Mouse (Mus musculus) CH12.LX (cell line): Measurements from ENCODE around the gene Lrrc73. TPM values are rescaled to one million over a fixed set of nuclear protein-coding genes. Genes with fewer than 3 reads are reported as not detected.

Experiments
- DNase-seq: peaks from one replicate; pipeline ENCODE4 v3.0.0-alpha.2; 2013; ENCODE audit errors: extremely low read depth
- H3K27ac ChIP-seq: 2 replicates; pipeline ENCODE4 v1.5.1; 2012; ENCODE audit warnings: low read depth, mild to moderate bottlenecking, control low read depth, moderate library complexity; ENCODE audit not compliant: insufficient read depth
- H3K27me3 ChIP-seq: replicated peaks from 2 replicates; pipeline ENCODE3; 2012; ENCODE audit warnings: inconsistent platforms
- H3K36me3 ChIP-seq, 2 experiments: replicated peaks in 1 of 2; 2 replicates each; pipeline versions ENCODE3 to v1.6.1; 2012; ENCODE audit warnings: inconsistent platforms in 1 of 2, low read length in 1 of 2, mild to moderate bottlenecking in 1 of 2, mixed read lengths in 1 of 2, moderate library complexity in 1 of 2; ENCODE audit not compliant: control insufficient read depth in 1 of 2, insufficient read depth in 1 of 2
- H3K4me1 ChIP-seq, 2 experiments: 2 replicates each; pipeline ENCODE4 v1.6.1; 2012; ENCODE audit warnings: inconsistent platforms in 1 of 2, moderate library complexity in 1 of 2; ENCODE audit not compliant: insufficient read depth in 2 of 2, control insufficient read depth in 1 of 2
- H3K4me2 ChIP-seq: 2 replicates; pipeline ENCODE4 v1.6.1; 2012; ENCODE audit warnings: low read depth, mild to moderate bottlenecking, control low read depth; ENCODE audit not compliant: poor library complexity, insufficient read depth, severe bottlenecking
- H3K4me3 ChIP-seq, 3 experiments: fragments of 150-350 bp in 1 of 3; sonication (generic) in 1 of 3; replicated peaks in 1 of 3; 2 replicates each; pipeline versions ENCODE3 to v1.5.1; 2011 to 2012; ENCODE audit warnings: low read depth in 2 of 3, low read length in 2 of 3, mild to moderate bottlenecking in 2 of 3, moderate library complexity in 2 of 3, control low read depth in 1 of 3, improper control_type of control experiment in 1 of 3, inconsistent platforms in 1 of 3, mixed read lengths in 1 of 3; ENCODE audit not compliant: poor library complexity in 1 of 3
- H3K79me2 ChIP-seq: replicated peaks from 2 replicates; pipeline ENCODE4 v1.6.1; 2012; ENCODE audit warnings: mild to moderate bottlenecking, moderate library complexity; ENCODE audit not compliant: control insufficient read depth, poor library complexity, insufficient read depth, severe bottlenecking; ENCODE audit errors: extremely low read depth
- H3K9ac ChIP-seq: 2 replicates; pipeline ENCODE4 v1.6.1; 2012; ENCODE audit warnings: low read depth, mild to moderate bottlenecking, control low read depth, moderate library complexity; ENCODE audit not compliant: insufficient read depth
- H3K9me3 ChIP-seq: replicated peaks from 2 replicates; pipeline ENCODE3; 2012; ENCODE audit warnings: low read length, inconsistent platforms, mixed read lengths
- BHLHE40 ChIP-seq: IDR thresholded peaks from 2 replicates; pipeline ENCODE4 v1.6.1; 2011; ENCODE audit warnings: mild to moderate bottlenecking, low read depth, low read length, improper control_type of control experiment
- CTCF ChIP-seq, 2 experiments: IDR thresholded peaks in 1 of 2; conservative IDR thresholded peaks in 1 of 2; 2 replicates each; pipeline ENCODE4 v1.5.1; 2011 to 2012; ENCODE audit warnings: low read depth in 2 of 2, low read length in 2 of 2, improper control_type of control experiment in 1 of 2, inconsistent platforms in 1 of 2, mild to moderate bottlenecking in 1 of 2, moderate library complexity in 1 of 2
- E2F4 ChIP-seq: IDR thresholded peaks from 2 replicates; pipeline ENCODE4 v1.6.1; 2011; ENCODE audit warnings: low read depth, low read length, improper control_type of control experiment; ENCODE audit not compliant: insufficient replicate concordance
- ELF1 ChIP-seq: IDR thresholded peaks from 2 replicates; pipeline ENCODE4 v1.6.1; 2014; ENCODE audit warnings: low read depth, mild to moderate bottlenecking, inconsistent platforms, low read length, improper control_type of control experiment
- GABPA ChIP-seq: IDR thresholded peaks from 2 replicates; pipeline ENCODE4 v1.6.1; 2012; ENCODE audit warnings: low read depth, low read length, improper control_type of control experiment, inconsistent platforms; ENCODE audit not compliant: insufficient replicate concordance
- MAFK ChIP-seq: IDR thresholded peaks from 2 replicates; pipeline ENCODE4 v1.6.1; 2011; ENCODE audit warnings: low read length, improper control_type of control experiment; ENCODE audit not compliant: insufficient replicate concordance
- MAX ChIP-seq: IDR thresholded peaks from 2 replicates; pipeline ENCODE4 v1.6.1; 2011; ENCODE audit warnings: low read length, improper control_type of control experiment
- MXI1 ChIP-seq: IDR thresholded peaks from 2 replicates; pipeline ENCODE4 v1.6.1; 2011; ENCODE audit warnings: mild to moderate bottlenecking, low read depth, low read length, improper control_type of control experiment
- MYC ChIP-seq: IDR thresholded peaks from 2 replicates; pipeline ENCODE4 v1.6.1; 2011; ENCODE audit warnings: low read depth, mild to moderate bottlenecking, improper control_type of control experiment, low read length
- NRF1 ChIP-seq: IDR thresholded peaks from 2 replicates; pipeline ENCODE4 v1.6.1; 2014; ENCODE audit warnings: low read depth, mild to moderate bottlenecking, inconsistent platforms, low read length, improper control_type of control experiment, moderate library complexity
- PAX5 ChIP-seq: IDR thresholded peaks from 2 replicates; pipeline ENCODE4 v1.6.1; 2012; ENCODE audit warnings: low read length, inconsistent platforms, mixed read lengths
- POLR2A ChIP-seq: IDR thresholded peaks from 2 replicates; pipeline ENCODE4 v1.6.1; 2011; ENCODE audit warnings: low read depth, mild to moderate bottlenecking, improper control_type of control experiment, low read length
- POLR2AphosphoS2 ChIP-seq: IDR thresholded peaks from 2 replicates; pipeline ENCODE4 v1.6.1; 2011; ENCODE audit warnings: low read depth, low read length, improper control_type of control experiment
- RAD21 ChIP-seq: IDR thresholded peaks from 2 replicates; pipeline ENCODE4 v1.6.1; 2011; ENCODE audit warnings: low read depth, mild to moderate bottlenecking, low read length, improper control_type of control experiment, moderate library complexity
- RCOR1 ChIP-seq: conservative IDR thresholded peaks from 2 replicates; pipeline ENCODE4 v1.6.1; 2012; ENCODE audit warnings: low read depth, mild to moderate bottlenecking, inconsistent platforms, low read length, improper control_type of control experiment
- SMC3 ChIP-seq: IDR thresholded peaks from 2 replicates; pipeline ENCODE4 v1.6.1; 2011; ENCODE audit warnings: low read depth, low read length, improper control_type of control experiment
- ZKSCAN1 ChIP-seq: IDR thresholded peaks from 2 replicates; pipeline ENCODE4 v1.6.1; 2012; ENCODE audit warnings: low read depth, inconsistent platforms, low read length, improper control_type of control experiment, borderline replicate concordance
- ZMIZ1 ChIP-seq: IDR thresholded peaks from 2 replicates; pipeline ENCODE4 v1.6.1; 2012; ENCODE audit warnings: low read depth, mild to moderate bottlenecking, inconsistent platforms, low read length, improper control_type of control experiment
- ZNF384 ChIP-seq: IDR thresholded peaks from 2 replicates; pipeline ENCODE4 v1.6.1; 2012; ENCODE audit warnings: low read depth, low read length, improper control_type of control experiment, inconsistent platforms
- dilution Hi-C: fragments of 300-500 bp; cut with MboI; formaldehyde crosslinking; loops from 2 replicates; pipeline ENCODE4 v1.14.3; 2020; ENCODE audit warnings: low sequenced_read_pairs; ENCODE audit not compliant: extremely low pct_unique_long_range_greater_than_20kb, extremely low pct_ligation_motif_present
- in situ Hi-C: fragments of 300-500 bp; cut with MboI; formaldehyde crosslinking; loops from 3 replicates; pipeline ENCODE4 v1.14.3; 2019; ENCODE audit warnings: low sequenced_read_pairs, low pct_ligation_motif_present, low pct_unique_long_range_greater_than_20kb, mixed read lengths
- polyA plus RNA-seq: library from polyadenylated mRNA; unstranded; fragments of >175 nt; gene quantifications from 2 replicates; pipeline ENCODE4 v1.2.1, GENCODE M21; 2012; ENCODE audit warnings: low read depth; ENCODE audit not compliant: insufficient read length
- total RNA-seq, 2 experiments: library from RNA; depleted of rRNA; stranded (reverse); fragments of 300-350 nt in 1 of 2; fragments of >200 nt in 1 of 2; gene quantifications; 2 replicates each; pipeline ENCODE4 v1.2.3; 2012 to 2014

The Lrrc73 gene
- total and polyA plus RNA-seq, 3 experiments: 1.8 to 4.0 (median 3.6) TPM

DNA sequence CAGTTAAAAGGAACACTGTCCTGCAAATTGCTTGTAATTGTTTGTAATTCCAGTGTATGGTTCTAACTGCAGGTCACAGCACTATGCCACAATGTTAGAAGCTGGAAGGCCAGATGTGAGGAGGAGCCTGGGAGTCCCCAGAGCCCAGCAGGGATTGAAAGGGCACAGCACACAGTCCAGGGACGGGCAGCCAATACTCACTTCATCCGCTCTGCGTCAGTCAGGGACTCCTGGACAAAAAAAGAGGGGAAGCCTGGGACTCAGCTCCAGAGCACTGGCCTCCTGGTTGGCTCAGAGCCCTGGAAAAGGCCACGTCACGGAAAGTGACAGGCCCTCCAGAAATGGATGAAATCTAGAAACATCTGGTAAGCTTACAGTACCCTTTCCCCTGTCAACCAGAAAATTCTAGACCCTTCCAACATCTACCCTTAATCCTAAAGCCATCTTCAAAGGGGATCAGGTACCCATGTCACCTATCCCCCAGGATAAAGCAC lies 8.9 kb downstream of the Lrrc73 start:
- no peak overlapping the region for H3K27ac ChIP-seq
- in situ Hi-C loops: no loop called here
- H3K79me2 ChIP-seq: no peaks in the 10 kb centered on the region
- no peak for DNase-seq
- TF ChIP-seq E2F4: no peak
- no peak for TF ChIP-seq GABPA
- TF ChIP-seq SMC3: no peak
- no peak for TF ChIP-seq PAX5
- TF ChIP-seq NRF1: no peak
- no peak for TF ChIP-seq POLR2AphosphoS2
- no peak for TF ChIP-seq POLR2A
- H3K9ac ChIP-seq: no peak overlapping the region
- H3K4me2 ChIP-seq: no peak overlapping the region
- H3K9me3 ChIP-seq: no peaks in the 10 kb centered on the region
- H3K27me3 ChIP-seq: no peaks in the 10 kb centered on the region
- dilution Hi-C loops: no loop called here
- no peaks in the 10 kb centered on the region for H3K4me1 ChIP-seq
- peaks cover 80 to 100% of the 10 kb centered on the region in 2 experiments for H3K36me3 ChIP-seq
- no peak overlapping the region for H3K4me3 ChIP-seq

DNA sequence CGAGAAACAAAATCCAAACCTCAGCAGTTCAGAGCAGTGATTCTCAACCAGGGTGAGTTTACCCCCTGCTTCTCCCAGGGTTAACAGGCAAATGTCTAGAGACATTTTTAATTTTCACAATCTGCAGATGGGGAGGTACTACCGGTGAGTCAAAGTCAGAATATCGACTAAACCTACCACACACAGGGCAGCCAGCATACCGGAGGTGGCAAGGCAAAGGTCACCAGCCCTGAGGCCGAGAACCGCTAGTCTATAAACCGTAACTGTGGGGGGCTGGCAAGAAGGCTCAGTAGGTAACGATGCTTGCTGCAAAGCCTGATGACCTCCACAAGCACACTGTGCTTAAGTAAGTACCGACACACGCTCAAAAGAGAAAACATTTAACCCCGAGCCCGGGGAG lies 12.2 kb downstream of the Lrrc73 start:
- Histone ChIP-seq H3K27ac (no peak overlapping the region), H3K4me2 (no peak overlapping the region), H3K4me1 (peaks cover 0 to 2% of the 10 kb centered on the region in 2 experiments; a peak in 1 of 4 replicates), H3K4me3 (no peak overlapping the region), H3K79me2 (no peaks in the 10 kb centered on the region)
- no peak for DNase-seq
- dilution Hi-C loops: no loop called here
- TF ChIP-seq MXI1 (no peak), ZMIZ1 (no peak), BHLHE40 (no peak)
- TF ChIP-seq, all 38 proteins: peak for 0
- in situ Hi-C loops: loop anchor here (5.0 kb wide), 1 partner anchor 122 kb away; no protein-coding TSS in a partner anchor
- Histone ChIP-seq H3K9ac (no peak overlapping the region), H3K36me3 (peaks cover 69 to 99% of the 10 kb centered on the region in 2 experiments), H3K9me3 (no peaks in the 10 kb centered on the region), H3K27me3 (no peaks in the 10 kb centered on the region)

DNA sequence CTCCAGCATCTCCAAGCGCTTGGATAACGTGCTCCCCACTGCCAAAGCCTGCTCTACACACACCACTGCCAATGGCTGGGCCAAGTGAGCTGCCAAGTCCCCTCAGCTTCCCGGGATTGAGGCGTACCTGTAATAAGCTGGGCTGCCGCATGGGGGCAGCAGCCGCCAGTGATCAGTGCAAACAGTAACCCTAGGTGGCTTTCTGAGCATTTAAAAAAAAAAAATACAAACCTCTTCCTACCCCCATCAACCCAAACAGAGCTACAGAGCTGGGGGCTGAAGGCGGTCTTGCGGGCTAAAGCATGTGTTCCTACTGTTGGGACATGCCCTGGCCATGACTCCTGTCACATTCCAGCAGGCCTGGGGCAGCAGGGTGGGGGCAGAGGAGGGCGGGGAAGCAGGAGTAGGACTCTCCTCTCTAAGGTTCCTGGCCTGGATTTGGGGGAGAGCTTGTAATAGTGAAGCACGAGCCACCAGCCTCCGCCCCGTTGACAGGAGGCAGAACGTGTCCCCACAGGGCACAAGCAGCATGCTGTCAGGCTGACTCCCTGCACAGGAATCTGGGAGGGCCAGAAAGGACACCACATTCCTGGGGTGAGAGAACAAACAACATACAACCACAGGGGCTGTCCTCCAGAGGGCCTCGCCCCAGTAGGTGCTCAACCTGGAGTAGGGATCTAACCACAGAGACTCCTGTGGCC lies 12.7 kb downstream of the Lrrc73 start:
- Histone ChIP-seq H3K4me2 (no peak overlapping the region), H3K36me3 (peaks cover 69 to 99% of the 10 kb centered on the region in 2 experiments), H3K27me3 (no peaks in the 10 kb centered on the region), H3K9ac (no peak overlapping the region), H3K79me2 (no peaks in the 10 kb centered on the region), H3K4me1 (peaks cover 0 to 2% of the 10 kb centered on the region in 2 experiments; a peak in 1 of 4 replicates), H3K4me3 (no peak overlapping the region), H3K27ac (no peak overlapping the region), H3K9me3 (no peaks in the 10 kb centered on the region)
- in situ Hi-C loops: loop anchor here (5.0 kb wide), 1 partner anchor 121 kb away; no protein-coding TSS in a partner anchor
- peak; percentile 52 for DNase-seq
- TF ChIP-seq POLR2AphosphoS2 (no peak), RCOR1 (no peak), CTCF (conservative IDR thresholded peaks at IDR 0.05 in 1 of 2, IDR thresholded peaks at IDR 0.05 in 1 of 2; ENCODE audit: low read depth in 2 of 2, low read length in 2 of 2) (peak; percentile 45 to 92), BHLHE40 (no peak), MAFK (no peak), NRF1 (no peak), MAX (no peak), ZNF384 (peak; percentile 93), ELF1 (no peak), MYC (no peak), SMC3 (peak; percentile 79), ZKSCAN1 (no peak), RAD21 (peak; percentile 85)
- dilution Hi-C loops: no loop called here
